Mouse (Mus musculus): ENCODE data around the gene Tubb4b. TPM values are rescaled to one million over a fixed set of nuclear protein-coding genes. Genes with fewer than 3 reads are reported as not detected.

The Tubb4b gene
- total and polyA plus RNA-seq, 2 experiments from 2014 or later: 568 to 827 TPM

DNA sequence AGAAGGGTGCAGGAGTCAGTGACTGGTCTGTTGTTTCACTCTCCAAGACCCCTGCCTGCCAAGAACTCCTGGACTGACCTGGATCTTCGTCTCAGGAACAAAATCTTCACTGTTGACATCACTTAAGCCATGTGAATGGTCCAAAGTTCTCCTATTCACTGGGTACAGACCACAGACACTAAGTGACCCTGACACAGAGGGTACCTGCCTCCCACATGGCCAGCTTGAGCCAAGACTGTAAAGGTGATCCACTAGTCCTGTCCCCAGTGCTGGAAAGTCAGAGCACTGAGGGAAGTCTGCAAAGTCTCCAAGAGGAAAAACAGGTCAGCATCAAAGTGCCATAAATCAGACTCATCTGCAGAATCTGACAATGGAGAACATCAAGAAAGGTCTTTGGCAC is 16.9 kb downstream of the Tubb4b start:
- Histone ChIP-seq H3K27ac (no peak overlapping the region), H3K4me1 (ENCODE audit: insufficient read depth, low read length) (peaks cover 14% of the 10 kb centered on the region), H3K4me3 (ENCODE audit: low read length) (no peak overlapping the region), H3K36me3 (ENCODE audit: insufficient read depth, low read length) (peaks cover 39% of the 10 kb centered on the region), H3K9ac (replicated peaks; ENCODE audit: low read length) (no peak overlapping the region), H3K4me2 (ENCODE audit: low read depth, low read length) (no peak overlapping the region), H3K27me3 (ENCODE audit: insufficient read depth, low read length) (no peaks in the 10 kb centered on the region), H3K9me3 (ENCODE audit: low read length) (no peaks in the 10 kb centered on the region)
- 68% methylated on average over 1 of the region's 1 CpGs for WGBS
- no peak for ATAC-seq
- no peak for TF ChIP-seq CTCF (IDR thresholded peaks at IDR 0.05; ENCODE audit: low read depth)
- DNase-seq (ENCODE audit: low spot score): no peak

DNA sequence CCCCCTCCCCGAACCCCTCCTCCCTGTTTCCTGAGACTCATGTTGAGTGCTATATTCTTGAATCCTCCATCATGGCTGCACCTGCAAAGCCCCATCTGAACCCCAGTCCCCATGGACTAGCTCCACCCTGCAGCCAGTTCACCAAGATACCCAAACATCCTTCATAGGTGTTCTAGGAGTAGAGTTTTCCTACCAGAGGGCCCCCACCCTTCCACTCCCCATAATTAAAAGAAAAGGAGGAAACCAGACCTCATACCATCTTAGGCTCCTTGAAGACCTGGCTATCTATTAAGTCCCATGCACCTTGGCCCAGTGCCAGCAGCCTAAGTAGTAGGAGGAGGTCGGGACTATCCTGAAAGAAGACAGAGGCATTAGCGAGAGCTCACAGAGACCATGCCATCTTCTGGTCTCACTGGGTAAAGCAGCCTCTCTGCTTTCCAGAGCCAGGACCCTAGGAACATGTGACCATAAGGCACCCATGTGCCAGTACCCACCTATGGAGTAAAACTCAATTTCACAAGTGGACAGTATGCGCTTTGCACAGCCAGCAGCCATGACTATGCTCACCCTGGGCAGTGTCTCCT is 20.8 kb downstream of the Tubb4b start:
- no peaks in the 10 kb centered on the region for H3K9me3 ChIP-seq (ENCODE audit: low read length)
- peak; percentile 47 for TF ChIP-seq CTCF (IDR thresholded peaks at IDR 0.05; ENCODE audit: low read depth)
- ATAC-seq: peak; percentile 73
- H3K27ac ChIP-seq: no peak overlapping the region
- H3K36me3 ChIP-seq (ENCODE audit: insufficient read depth, low read length): peaks cover 77% of the 10 kb centered on the region
- no peaks in the 10 kb centered on the region for H3K27me3 ChIP-seq (ENCODE audit: insufficient read depth, low read length)
- H3K4me1 ChIP-seq (ENCODE audit: insufficient read depth, low read length): 0 out of 2 replicates have a peak, but pooled peaks cover 3% of the 10 kb centered on the region
- no peak overlapping the region for H3K4me2 ChIP-seq (ENCODE audit: low read depth, low read length)
- no peak overlapping the region for H3K4me3 ChIP-seq (ENCODE audit: low read length)
- no peak overlapping the region for H3K9ac ChIP-seq (replicated peaks; ENCODE audit: low read length)
- 57% methylated on average over 4 of the region's 4 CpGs for WGBS
- DNase-seq (ENCODE audit: low spot score): peak; percentile 33

DNA sequence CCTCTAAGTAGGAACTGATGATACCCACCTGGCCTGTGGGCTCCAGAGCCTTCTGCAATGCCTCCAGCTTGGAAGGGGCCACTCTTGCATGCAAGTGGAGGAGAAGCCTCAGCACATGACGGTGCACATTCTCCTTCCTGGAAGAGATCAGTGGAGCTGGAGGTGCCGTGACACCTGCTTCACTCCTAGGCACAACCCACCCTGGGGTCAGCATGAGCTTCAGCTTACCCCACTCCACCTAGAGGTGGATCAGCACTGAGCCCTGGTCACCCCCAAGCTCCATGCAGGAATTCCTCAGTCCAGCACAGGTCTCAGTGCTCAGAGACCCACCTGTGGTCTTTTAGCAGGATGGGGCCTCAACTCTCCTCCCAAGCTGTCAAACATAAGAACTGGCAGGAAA is 23.9 kb downstream of the Tubb4b start:
- Histone ChIP-seq H3K36me3 (ENCODE audit: insufficient read depth, low read length) (peaks cover 58% of the 10 kb centered on the region), H3K4me1 (ENCODE audit: insufficient read depth, low read length) (no peaks in the 10 kb centered on the region), H3K4me2 (ENCODE audit: low read depth, low read length) (no peak overlapping the region), H3K27me3 (ENCODE audit: insufficient read depth, low read length) (0 out of 2 replicates have a peak, but pooled peaks cover 3% of the 10 kb centered on the region), H3K9ac (replicated peaks; ENCODE audit: low read length) (no peak overlapping the region), H3K4me3 (ENCODE audit: low read length) (no peak overlapping the region), H3K9me3 (ENCODE audit: low read length) (no peaks in the 10 kb centered on the region), H3K27ac (no peak overlapping the region)
- ATAC-seq: no peak
- DNase-seq (ENCODE audit: low spot score): no peak
- WGBS: 95% methylated on average over 2 of the region's 2 CpGs
- TF ChIP-seq CTCF (IDR thresholded peaks at IDR 0.05; ENCODE audit: low read depth): no peak

DNA sequence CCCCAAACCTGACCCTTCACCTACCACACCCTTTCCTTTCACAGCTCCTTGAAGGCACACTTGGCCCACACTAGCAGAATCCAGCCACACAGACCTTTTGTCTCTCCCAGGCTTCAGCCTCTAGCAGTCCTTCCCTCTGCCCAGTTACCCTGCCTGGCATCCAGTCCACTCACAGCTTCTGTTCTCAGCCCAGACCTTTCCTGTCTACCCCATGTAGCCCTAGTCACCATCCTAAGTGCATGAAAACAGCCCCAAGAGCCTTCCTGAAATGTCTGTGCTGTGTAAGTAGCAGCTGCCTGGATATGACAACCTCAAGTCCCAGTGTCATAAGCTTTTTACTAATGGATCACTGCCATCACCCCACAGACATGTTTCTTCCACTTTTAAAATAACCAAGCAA is 26.6 kb downstream of the Tubb4b start:
- H3K27me3 ChIP-seq (ENCODE audit: insufficient read depth, low read length): peaks cover 9% of the 10 kb centered on the region; the same call in 1 of the 2 replicates
- peaks cover 41% of the 10 kb centered on the region for H3K36me3 ChIP-seq (ENCODE audit: insufficient read depth, low read length)

DNA sequence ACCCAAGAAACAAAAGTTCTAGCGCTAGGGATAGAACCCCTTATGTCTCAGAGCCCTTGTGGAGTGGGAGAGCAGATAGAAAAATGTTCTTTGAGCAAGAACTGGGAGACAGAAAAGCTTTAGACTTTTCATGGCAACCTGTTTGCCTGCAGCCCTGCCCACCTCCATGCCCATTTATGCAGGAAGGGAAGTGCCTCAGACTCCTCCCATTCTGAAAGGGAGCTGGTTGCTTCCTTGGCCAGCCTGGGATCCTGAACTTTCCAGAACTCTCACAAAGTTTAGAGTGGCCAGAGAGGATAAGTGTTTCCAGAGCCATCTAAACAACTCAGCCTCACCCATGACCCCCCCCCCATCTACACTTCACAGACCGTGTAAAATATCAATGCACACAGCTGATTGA is 27.3 kb downstream of the Tubb4b start:
- ATAC-seq: no peak
- no peak overlapping the region for H3K4me2 ChIP-seq (ENCODE audit: low read depth, low read length)
- H3K36me3 ChIP-seq (ENCODE audit: insufficient read depth, low read length): peaks cover 34% of the 10 kb centered on the region
- H3K9ac ChIP-seq (replicated peaks; ENCODE audit: low read length): no peak overlapping the region
- no peaks in the 10 kb centered on the region for H3K9me3 ChIP-seq (ENCODE audit: low read length)
- WGBS: 21% methylated on average over 2 of the region's 2 CpGs
- H3K27ac ChIP-seq: 0 out of 2 replicates have a peak overlapping the region, but pooled peaks have one; percentile 11
- DNase-seq (ENCODE audit: low spot score): no peak
- no peak for TF ChIP-seq CTCF (IDR thresholded peaks at IDR 0.05; ENCODE audit: low read depth)
- H3K27me3 ChIP-seq (ENCODE audit: insufficient read depth, low read length): peaks cover 9% of the 10 kb centered on the region; the same call in 1 of the 2 replicates
- H3K4me3 ChIP-seq (ENCODE audit: low read length): no peak overlapping the region
- 0 out of 2 replicates have a peak, but pooled peaks cover 3% of the 10 kb centered on the region for H3K4me1 ChIP-seq (ENCODE audit: insufficient read depth, low read length)

More for the DNA sequence above, 26.6 kb downstream of the Tubb4b start:
- Histone ChIP-seq H3K9me3 (ENCODE audit: low read length) (no peaks in the 10 kb centered on the region), H3K27ac (no peak overlapping the region), H3K4me1 (ENCODE audit: insufficient read depth, low read length) (0 out of 2 replicates have a peak, but pooled peaks cover 3% of the 10 kb centered on the region), H3K9ac (replicated peaks; ENCODE audit: low read length) (no peak overlapping the region), H3K4me3 (ENCODE audit: low read length) (no peak overlapping the region), H3K4me2 (ENCODE audit: low read depth, low read length) (no peak overlapping the region)
- DNase-seq (ENCODE audit: low spot score) (no peak), ATAC-seq (no peak)
- no peak for TF ChIP-seq CTCF (IDR thresholded peaks at IDR 0.05; ENCODE audit: low read depth)

DNA sequence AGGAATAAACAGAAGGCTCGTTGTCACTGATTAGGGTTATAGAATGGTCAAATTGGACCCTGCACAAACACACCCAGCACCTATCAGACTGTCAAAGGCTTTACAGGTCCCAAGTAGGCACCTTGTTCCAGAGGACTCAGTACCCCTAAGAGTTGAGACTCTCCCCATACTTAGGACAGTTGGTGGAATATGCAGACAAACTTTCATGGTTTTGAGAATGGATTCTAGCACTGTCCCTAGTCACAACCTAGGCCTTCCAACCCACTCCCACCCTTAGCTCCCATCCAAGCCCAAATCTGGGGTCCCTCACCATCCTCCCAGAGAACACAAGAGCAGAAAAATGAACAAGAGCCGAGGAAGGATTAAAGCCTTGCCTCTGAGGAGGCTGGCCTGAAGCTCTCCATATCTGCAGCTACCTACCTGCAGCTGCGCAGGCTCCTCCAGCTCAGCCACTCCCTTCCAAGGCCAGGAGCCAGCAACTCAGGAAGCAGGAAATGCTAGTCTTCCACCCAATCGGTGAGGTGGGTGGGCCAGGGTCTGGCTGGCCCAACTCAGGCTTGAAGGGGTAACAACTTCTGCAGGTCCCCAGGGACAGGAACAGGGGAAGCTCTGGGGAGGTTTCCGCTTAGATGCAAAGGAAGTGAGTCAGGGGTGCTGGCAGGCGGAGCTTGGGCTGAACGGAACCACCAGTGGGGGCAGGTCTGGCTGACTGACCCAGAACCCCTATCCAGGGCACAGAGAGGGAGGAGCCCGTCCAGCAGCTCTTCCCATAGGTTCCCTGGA is 28.1 kb downstream of the Tubb4b start, which contains the start of gene Tor4a:
Gene Tor4a, minus strand, starts transcription at position 715 of the 783 bp plus-strand sequence.
- peak within 1 kb of the TSS; percentile 39 for H3K4me2 ChIP-seq (ENCODE audit: low read depth, low read length)
- ATAC-seq: no peak
- peaks cover 9% of the 10 kb centered on the region; the same call in 1 of the 2 replicates for H3K27me3 ChIP-seq (ENCODE audit: insufficient read depth, low read length)
- 0 out of 2 replicates have a peak within 1 kb of the TSS, but pooled peaks have one; percentile 2 for H3K4me3 ChIP-seq (ENCODE audit: low read length)
- no peak within 1 kb of the TSS for H3K9ac ChIP-seq (replicated peaks; ENCODE audit: low read length)
- TF ChIP-seq CTCF (IDR thresholded peaks at IDR 0.05; ENCODE audit: low read depth): no peak
- peaks cover 26% of the 10 kb centered on the region for H3K36me3 ChIP-seq (ENCODE audit: insufficient read depth, low read length)
- DNase-seq (ENCODE audit: low spot score): no peak
- 0 out of 2 replicates have a peak, but pooled peaks cover 3% of the 10 kb centered on the region for H3K4me1 ChIP-seq (ENCODE audit: insufficient read depth, low read length)
- H3K9me3 ChIP-seq (ENCODE audit: low read length): no peaks in the 10 kb centered on the region
- 0 out of 2 replicates have a peak within 1 kb of the TSS, but pooled peaks have one; percentile 11 for H3K27ac ChIP-seq
- WGBS: 20% methylated on average over 8 of the region's 8 CpGs
